In the genomic region with DNA sequence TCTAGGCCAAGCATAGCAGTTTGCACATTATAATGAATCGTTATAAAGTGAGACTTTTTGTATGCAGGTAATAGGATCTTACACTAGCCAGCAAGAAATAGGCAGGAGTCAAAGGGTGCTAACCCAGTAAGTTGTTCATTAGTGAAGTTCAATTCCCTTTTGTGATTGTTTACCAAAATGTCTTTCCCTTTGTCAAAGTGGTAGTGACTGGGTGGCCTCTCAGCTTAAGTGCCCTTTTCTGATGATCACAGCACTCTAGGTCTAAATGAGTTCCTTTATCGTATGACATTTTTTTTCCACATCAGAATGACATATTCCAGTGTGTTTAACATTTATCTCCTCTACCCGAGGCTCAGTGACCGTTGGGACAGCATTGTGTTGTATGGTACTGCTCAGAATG, we compare ENCODE assay signal across 9 mouse cellular contexts. TPM values are rescaled to one million over a fixed set of nuclear protein-coding genes. Genes with fewer than 3 reads are reported as not detected.
DNase-seq lines count a peak whose midpoint lies in the region; ATAC-seq and TF ChIP-seq lines count a peak whose summit lies in the region.
"Had no signal": no experiment of that assay in that cellular context is flagged by ENCODE, and none has a peak within 500 bp of the region (broad histone marks: within the 10 kb centered on the region; RNA-seq: fewer than 3 reads in every experiment).

No protein-coding gene starts in this region.

- WGBS in limb, embryonic 15.5 days = 62% methylated on average over 4 of the region's 4 CpGs
- 44% methylated on average over 4 of the region's 4 CpGs for WGBS in stomach, embryonic 15.5 days
- 26% methylated on average over 4 of the region's 4 CpGs for WGBS in thymus, adult 2 months

- no peak for DNase-seq in thymus, adult 2 months
- DNase-seq in adrenal gland, postnatal 4 days (ENCODE audit: low spot score in 2 of 2) = no peak
- DNase-seq: kidney, postnatal 25 days had no signal

- H3K4me2 ChIP-seq in limb, embryonic 15.5 days = peak overlapping the region; percentile 65
- H3K4me2 ChIP-seq in stomach, embryonic 15.5 days = peak overlapping the region; percentile 70

- H3K27me3 ChIP-seq in erythroblast, embryonic 14.5 days (ENCODE audit: control insufficient read depth) = peaks cover 18% of the 10 kb centered on the region
- H3K27me3 ChIP-seq in megakaryocyte, embryonic 14.5 days (replicated peaks) = peaks cover 8% of the 10 kb centered on the region
- H3K27me3 ChIP-seq in limb, embryonic 15.5 days = peaks cover 10% of the 10 kb centered on the region; the same call in 1 of the 2 replicates
- no peaks in the 10 kb centered on the region for H3K27me3 ChIP-seq in stomach, embryonic 15.5 days (replicated peaks)
- no peaks in the 10 kb centered on the region for H3K27me3 ChIP-seq in thymus, adult 2 months (ENCODE audit: control insufficient read depth, insufficient read depth, low read length)

- peaks cover 26% of the 10 kb centered on the region for H3K4me1 ChIP-seq in erythroblast, embryonic 14.5 days (ENCODE audit: control insufficient read depth)
- peaks cover 19% of the 10 kb centered on the region for H3K4me1 ChIP-seq in megakaryocyte, embryonic 14.5 days
- peaks cover 6% of the 10 kb centered on the region; the same call in 1 of the 2 replicates for H3K4me1 ChIP-seq in limb, embryonic 15.5 days
- H3K4me1 ChIP-seq in stomach, embryonic 15.5 days = no peaks in the 10 kb centered on the region
- peaks cover 9% of the 10 kb centered on the region for H3K4me1 ChIP-seq in thymus, adult 2 months (replicated peaks; ENCODE audit: control insufficient read depth, insufficient read depth, low read length)

- H3K9ac ChIP-seq in limb, embryonic 15.5 days = no peak overlapping the region
- H3K9ac ChIP-seq in stomach, embryonic 15.5 days = no peak overlapping the region

- no peak overlapping the region for H3K27ac ChIP-seq in limb, embryonic 15.5 days
- H3K27ac ChIP-seq in stomach, embryonic 15.5 days = no peak overlapping the region
- no peak overlapping the region for H3K27ac ChIP-seq in thymus, adult 2 months (ENCODE audit: control insufficient read depth, insufficient read depth, low read length)

- no peak for ATAC-seq in erythroblast, adult 5-6 weeks (replicated peaks; ENCODE audit: low FRiP score, poor library complexity, severe bottlenecking)
- ATAC-seq in megakaryocyte, adult 5-6 weeks (ENCODE audit: poor library complexity, severe bottlenecking) = no peak
- ATAC-seq in limb, embryonic 15.5 days (ENCODE audit: insufficient number of reproducible peaks, low FRiP score, low TSS enrichment, low read depth) = no peak
- no peak for ATAC-seq in stomach, embryonic 15.5 days (ENCODE audit: insufficient read depth, low FRiP score, low read depth)

- TF ChIP-seq CTCF in thymus, adult 2 months (IDR thresholded peaks at IDR 0.05; ENCODE audit: borderline replicate concordance, control insufficient read depth, extremely low read depth, insufficient read depth, low read length, poor library complexity) = no peak

- TF ChIP-seq POLR2A in thymus, adult 2 months (IDR thresholded peaks at IDR 0.05; ENCODE audit: control insufficient read depth, extremely low read depth, insufficient read depth, low read length, poor library complexity) = no peak

- peaks cover 4% of the 10 kb centered on the region; the same call in 1 of the 2 replicates for H3K9me3 ChIP-seq in erythroblast, embryonic 14.5 days (ENCODE audit: control insufficient read depth, low read length)
- no peaks in the 10 kb centered on the region for H3K9me3 ChIP-seq in megakaryocyte, embryonic 14.5 days
- no peaks in the 10 kb centered on the region for H3K9me3 ChIP-seq in limb, embryonic 15.5 days
- no peaks in the 10 kb centered on the region for H3K9me3 ChIP-seq in stomach, embryonic 15.5 days

- H3K36me3 ChIP-seq in erythroblast, embryonic 14.5 days (ENCODE audit: control insufficient read depth) = no peaks in the 10 kb centered on the region
- no peaks in the 10 kb centered on the region for H3K36me3 ChIP-seq in megakaryocyte, embryonic 14.5 days (replicated peaks; ENCODE audit: low read length)
- H3K36me3 ChIP-seq in limb, embryonic 15.5 days = no peaks in the 10 kb centered on the region
- H3K36me3 ChIP-seq in stomach, embryonic 15.5 days = no peaks in the 10 kb centered on the region
- H3K36me3 ChIP-seq in thymus, adult 2 months (ENCODE audit: control insufficient read depth, insufficient read depth, low read length) = peaks cover 3% of the 10 kb centered on the region; the same call in 1 of the 2 replicates

- H3K4me3 ChIP-seq in erythroblast, embryonic 14.5 days (replicated peaks) = peak overlapping the region; percentile 80
- peak overlapping the region; percentile 93 for H3K4me3 ChIP-seq in megakaryocyte, embryonic 14.5 days (replicated peaks)
- peak overlapping the region; percentile 59 for H3K4me3 ChIP-seq in limb, embryonic 15.5 days
- H3K4me3 ChIP-seq in stomach, embryonic 15.5 days (replicated peaks) = peak overlapping the region; percentile 59
- H3K4me3 ChIP-seq in thymus, adult 2 months (ENCODE audit: control insufficient read depth, insufficient read depth, low read length) = no peak overlapping the region

RNA-seq across cellular contexts. Expression of a gene that starts 1.6 kb away (rescaled TPM):
- polyA plus RNA-seq in erythroblast, embryonic 14.5 days (2012) = 0.31 and 0.36 TPM in 2 replicates
- total RNA-seq in erythroblast, adult 5-6 weeks (2015; ENCODE audit: low replicate concordance) = 24.8 and 32.6 TPM in 2 replicates
- 27.6 and 37.1 TPM in 2 replicates for total RNA-seq in erythroblast, adult 5-6 weeks (2017; ENCODE audit: low replicate concordance)
- polyA plus RNA-seq in megakaryocyte, embryonic 14.5 days (2012; ENCODE audit: insufficient read depth, low replicate concordance) = 1.5 and 1.9 TPM in 2 replicates
- 154 TPM in 2 replicates for total RNA-seq in megakaryocyte, adult 5-6 weeks (2015)
- 191 and 195 TPM in 2 replicates for total RNA-seq in megakaryocyte, adult 5-6 weeks (2017)
- polyA plus RNA-seq in limb, embryonic 15.5 days (2015; fragmentation: Nextera tagmentation; extraction: Ambion mirVana) = 50.0 and 57.0 TPM in 2 replicates
- 28.4 and 31.9 TPM in 2 replicates for polyA plus RNA-seq in stomach, embryonic 15.5 days (2015; fragmentation: Nextera tagmentation; extraction: Ambion mirVana)
- polyA plus RNA-seq in thymus, adult 2 months (2012; rRNA removed) = 110 and 114 TPM in 2 replicates
- 10 to 100 TPM; 24.7 to 30.8 TPM for total RNA-seq in adrenal gland, postnatal 4 days (2021)

Comparison
In these comparisons a context has a peak if more than half of its experiments do, and no peak if none do; other contexts are left out.
1. RNA of a gene that starts 1.6 kb away (polyA plus RNA-seq): 110 to 114 TPM in thymus, adult 2 months, 50.0 to 57.0 TPM in limb, embryonic 15.5 days and 28.4 to 31.9 TPM in stomach, embryonic 15.5 days; 1.5 to 1.9 TPM in megakaryocyte, embryonic 14.5 days and 0.31 to 0.36 TPM in erythroblast, embryonic 14.5 days; every median in the first group is over 10 times any median in the second.